Mouse (Mus musculus): ENCODE measurements around the gene Wdr24. TPM values are rescaled to one million over a fixed set of nuclear protein-coding genes. Genes with fewer than 3 reads are reported as not detected.

Gene Wdr24
- polyA plus RNA-seq, 1 experiment from 2014 or later = 27.1 TPM

- peak overlapping the region; percentile 97 for H3K4me2 ChIP-seq (replicated peaks)
- no peaks in the 10 kb centered on the region for H3K36me3 ChIP-seq
- H3K9me3 ChIP-seq (replicated peaks) = no peaks in the 10 kb centered on the region
- no peak overlapping the region for H3K9ac ChIP-seq
- no peak overlapping the region for H3K27ac ChIP-seq (replicated peaks)
- peaks cover 51% of the 10 kb centered on the region for H3K27me3 ChIP-seq
- WGBS = 40% methylated on average over 5 of the region's 5 CpGs
- H3K4me3 ChIP-seq (replicated peaks) = peak overlapping the region; percentile 71
- no peak for ATAC-seq (ENCODE audit: insufficient number of reproducible peaks, low FRiP score, low TSS enrichment, low read depth)
- H3K4me1 ChIP-seq = peaks cover 18% of the 10 kb centered on the region
These were observed 15.4 kb upstream of the Wdr24 start for GRCm38 (mm10) chr17:25808028-25808427.

GRCm38 (mm10) chr17:25808789-25809605 lies 14.4 kb upstream of the Wdr24 start, which contains the start of gene Fbxl16:
Gene Fbxl16 (plus strand): TSS chr17:25809085.
- H3K4me2 ChIP-seq (replicated peaks) = peak within 1 kb of the TSS; percentile 97
- H3K4me1 ChIP-seq = peaks cover 24% of the 10 kb centered on the region
- H3K36me3 ChIP-seq = no peaks in the 10 kb centered on the region
- H3K27me3 ChIP-seq = peaks cover 52% of the 10 kb centered on the region
- 1% methylated on average over 89 of the region's 100 CpGs for WGBS
- ATAC-seq (ENCODE audit: insufficient number of reproducible peaks, low FRiP score, low TSS enrichment, low read depth) = peak; percentile 85
- H3K9ac ChIP-seq = peak within 1 kb of the TSS; percentile 48
- H3K9me3 ChIP-seq (replicated peaks) = no peaks in the 10 kb centered on the region
- H3K4me3 ChIP-seq (replicated peaks) = peak within 1 kb of the TSS; percentile 71
- H3K27ac ChIP-seq (replicated peaks) = no peak within 1 kb of the TSS

- no peak overlapping the region for H3K27ac ChIP-seq (replicated peaks)
- peaks cover 52% of the 10 kb centered on the region for H3K27me3 ChIP-seq
- H3K4me3 ChIP-seq (replicated peaks) = peak overlapping the region; percentile 71
- ATAC-seq (ENCODE audit: insufficient number of reproducible peaks, low FRiP score, low TSS enrichment, low read depth) = peak; percentile 12; the same call in 1 of the 2 replicates
- H3K4me1 ChIP-seq = peaks cover 24% of the 10 kb centered on the region
- 8% methylated on average over 25 of the region's 25 CpGs for WGBS
- peak overlapping the region; percentile 48 for H3K9ac ChIP-seq
- H3K4me2 ChIP-seq (replicated peaks) = peak overlapping the region; percentile 97
- no peaks in the 10 kb centered on the region for H3K9me3 ChIP-seq (replicated peaks)
- H3K36me3 ChIP-seq = no peaks in the 10 kb centered on the region
These were observed 13.7 kb upstream of the Wdr24 start for GRCm38 (mm10) chr17:25809606-25810340.

- Histone ChIP-seq H3K9ac (no peak overlapping the region), H3K27ac (replicated peaks) (no peak overlapping the region), H3K27me3 (peaks cover 52% of the 10 kb centered on the region), H3K4me1 (peaks cover 24% of the 10 kb centered on the region), H3K36me3 (no peaks in the 10 kb centered on the region), H3K9me3 (replicated peaks) (no peaks in the 10 kb centered on the region), H3K4me3 (replicated peaks) (no peak overlapping the region), H3K4me2 (replicated peaks) (no peak overlapping the region)
- ATAC-seq (ENCODE audit: insufficient number of reproducible peaks, low FRiP score, low TSS enrichment, low read depth) = no peak
- WGBS = 78% methylated on average over 4 of the region's 4 CpGs
These were observed 12.5 kb upstream of the Wdr24 start for GRCm38 (mm10) chr17:25810890-25811289.

GRCm38 (mm10) chr17:25813471-25813870 lies 10.0 kb upstream of the Wdr24 start:
- H3K4me1 ChIP-seq = peaks cover 22% of the 10 kb centered on the region
- H3K27ac ChIP-seq (replicated peaks) = no peak overlapping the region
- no peaks in the 10 kb centered on the region for H3K36me3 ChIP-seq
- peak overlapping the region; percentile 12; the same call in 1 of the 2 replicates for H3K4me2 ChIP-seq (replicated peaks)
- H3K9ac ChIP-seq = no peak overlapping the region
- no peak overlapping the region for H3K4me3 ChIP-seq (replicated peaks)
- WGBS = 2% methylated on average over 20 of the region's 20 CpGs
- H3K9me3 ChIP-seq (replicated peaks) = no peaks in the 10 kb centered on the region
- no peak for ATAC-seq (ENCODE audit: insufficient number of reproducible peaks, low FRiP score, low TSS enrichment, low read depth)
- peaks cover 56% of the 10 kb centered on the region for H3K27me3 ChIP-seq

GRCm38 (mm10) chr17:25817662-25818061 lies 5.8 kb upstream of the Wdr24 start:
- peaks cover 46% of the 10 kb centered on the region for H3K27me3 ChIP-seq
- peaks cover 15% of the 10 kb centered on the region for H3K4me1 ChIP-seq
- H3K27ac ChIP-seq (replicated peaks) = no peak overlapping the region
- no peak overlapping the region for H3K9ac ChIP-seq
- no peak overlapping the region for H3K4me3 ChIP-seq (replicated peaks)
- 77% methylated on average over 11 of the region's 11 CpGs for WGBS
- H3K4me2 ChIP-seq (replicated peaks) = no peak overlapping the region
- H3K9me3 ChIP-seq (replicated peaks) = no peaks in the 10 kb centered on the region
- ATAC-seq (ENCODE audit: insufficient number of reproducible peaks, low FRiP score, low TSS enrichment, low read depth) = no peak
- H3K36me3 ChIP-seq = no peaks in the 10 kb centered on the region

- H3K36me3 ChIP-seq = no peaks in the 10 kb centered on the region
- no peak overlapping the region for H3K9ac ChIP-seq
- H3K4me1 ChIP-seq = peaks cover 15% of the 10 kb centered on the region
- peaks cover 41% of the 10 kb centered on the region for H3K27me3 ChIP-seq
- no peak overlapping the region for H3K27ac ChIP-seq (replicated peaks)
- 6% methylated on average over 46 of the region's 46 CpGs for WGBS
- no peaks in the 10 kb centered on the region for H3K9me3 ChIP-seq (replicated peaks)
- H3K4me2 ChIP-seq (replicated peaks) = peak overlapping the region; percentile 47
- no peak for ATAC-seq (ENCODE audit: insufficient number of reproducible peaks, low FRiP score, low TSS enrichment, low read depth)
- peak overlapping the region; percentile 27 for H3K4me3 ChIP-seq (replicated peaks)
These were observed 4.3 kb upstream of the Wdr24 start for GRCm38 (mm10) chr17:25818851-25819780.

- Histone ChIP-seq H3K4me2 (replicated peaks) (peak overlapping the region; percentile 94), H3K36me3 (peaks cover 21% of the 10 kb centered on the region), H3K9ac (peak overlapping the region; percentile 74; the same call in 1 of the 2 replicates), H3K27ac (replicated peaks) (no peak overlapping the region), H3K27me3 (peaks cover 19% of the 10 kb centered on the region), H3K9me3 (replicated peaks) (no peaks in the 10 kb centered on the region), H3K4me3 (replicated peaks) (peak overlapping the region; percentile 69), H3K4me1 (peaks cover 48% of the 10 kb centered on the region)
- WGBS = 75% methylated on average over 16 of the region's 17 CpGs
- no peak for ATAC-seq (ENCODE audit: insufficient number of reproducible peaks, low FRiP score, low TSS enrichment, low read depth)
These were observed 1.1 kb downstream of the Wdr24 start for GRCm38 (mm10) chr17:25824362-25825142.

- peaks cover 11% of the 10 kb centered on the region for H3K27me3 ChIP-seq
- H3K9ac ChIP-seq = no peak overlapping the region
- 89% methylated on average over 6 of the region's 6 CpGs for WGBS
These were observed 1.9 kb downstream of the Wdr24 start for GRCm38 (mm10) chr17:25825311-25825710.

GRCm38 (mm10) chr17:25825984-25826570 lies 2.6 kb downstream of the Wdr24 start:
- WGBS = 95% methylated on average over 27 of the region's 27 CpGs
- Histone ChIP-seq H3K27me3 (peaks cover 5% of the 10 kb centered on the region; the same call in 1 of the 2 replicates), H3K9me3 (replicated peaks) (no peaks in the 10 kb centered on the region), H3K9ac (no peak overlapping the region), H3K4me2 (replicated peaks) (no peak overlapping the region; the same call in 1 of the 2 replicates), H3K27ac (replicated peaks) (no peak overlapping the region), H3K36me3 (peaks cover 36% of the 10 kb centered on the region), H3K4me3 (replicated peaks) (no peak overlapping the region), H3K4me1 (peaks cover 61% of the 10 kb centered on the region)
- ATAC-seq (ENCODE audit: insufficient number of reproducible peaks, low FRiP score, low TSS enrichment, low read depth) = no peak

More at GRCm38 (mm10) chr17:25825311-25825710, 1.9 kb downstream of the Wdr24 start:
- ATAC-seq (ENCODE audit: insufficient number of reproducible peaks, low FRiP score, low TSS enrichment, low read depth) = no peak
- H3K27ac ChIP-seq (replicated peaks) = no peak overlapping the region
- no peak overlapping the region for H3K4me2 ChIP-seq (replicated peaks)
- H3K4me3 ChIP-seq (replicated peaks) = no peak overlapping the region
- H3K9me3 ChIP-seq (replicated peaks) = no peaks in the 10 kb centered on the region
- peaks cover 28% of the 10 kb centered on the region for H3K36me3 ChIP-seq
- peaks cover 54% of the 10 kb centered on the region for H3K4me1 ChIP-seq
